Mouse (Mus musculus): Measurements from ENCODE around the gene Gpatch4. TPM values are rescaled to one million over a fixed set of nuclear protein-coding genes. Genes with fewer than 3 reads are reported as not detected.

The Gpatch4 gene
- polyA plus RNA-seq, 1 experiment = 18.9 TPM

DNA sequence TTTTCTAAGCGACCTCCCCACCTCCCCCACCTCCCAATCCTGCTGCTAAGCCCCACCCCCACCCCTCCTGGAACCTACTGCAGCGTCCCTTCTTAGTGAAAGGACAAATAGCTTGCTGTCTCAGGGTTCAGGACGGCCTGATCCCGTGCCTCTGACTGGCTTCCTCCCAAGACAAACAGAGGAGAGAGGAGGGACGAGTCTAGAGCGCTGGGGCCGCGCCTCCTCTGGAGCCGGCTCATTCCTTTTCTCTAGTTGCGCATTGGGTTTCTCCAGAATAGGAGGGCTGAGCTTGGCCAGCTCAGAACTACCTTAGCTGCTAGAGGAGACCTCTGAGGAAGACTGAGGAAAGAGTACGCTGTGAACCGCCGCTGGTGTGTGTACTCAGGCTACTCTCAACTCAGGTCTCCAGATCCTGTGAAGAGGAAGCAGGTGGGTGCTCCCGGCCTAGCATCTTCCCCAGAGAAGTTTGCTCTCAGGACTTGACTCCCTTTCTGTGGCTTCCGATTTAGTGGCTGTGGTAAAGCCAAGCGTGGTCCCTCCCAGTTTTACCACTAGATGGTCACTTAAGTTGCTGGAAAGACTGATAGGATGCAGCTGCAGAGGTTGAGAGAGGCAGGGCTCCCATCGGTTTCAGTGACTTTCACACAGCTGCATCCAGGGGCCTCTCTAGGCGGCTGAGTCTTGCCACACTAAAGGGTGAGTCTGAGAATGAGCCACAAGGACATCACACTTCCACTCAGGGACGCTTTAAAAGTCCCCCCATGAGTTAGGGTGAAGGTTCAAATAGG is 12.1 kb upstream of the Gpatch4 start:
- Histone ChIP-seq H3K4me1 (peaks cover 9% of the 10 kb centered on the region), H3K36me3 (replicated peaks; ENCODE audit: low read length) (no peaks in the 10 kb centered on the region), H3K4me3 (replicated peaks) (no peak overlapping the region), H3K9me3 (peaks cover 26% of the 10 kb centered on the region), H3K27me3 (replicated peaks) (peaks cover 61% of the 10 kb centered on the region)
- no peak for TF ChIP-seq GATA1 (IDR thresholded peaks at IDR 0.05; ENCODE audit: borderline replicate concordance, low read length)
- no peak for TF ChIP-seq FLI1 (IDR thresholded peaks at IDR 0.05; ENCODE audit: low read length)

DNA sequence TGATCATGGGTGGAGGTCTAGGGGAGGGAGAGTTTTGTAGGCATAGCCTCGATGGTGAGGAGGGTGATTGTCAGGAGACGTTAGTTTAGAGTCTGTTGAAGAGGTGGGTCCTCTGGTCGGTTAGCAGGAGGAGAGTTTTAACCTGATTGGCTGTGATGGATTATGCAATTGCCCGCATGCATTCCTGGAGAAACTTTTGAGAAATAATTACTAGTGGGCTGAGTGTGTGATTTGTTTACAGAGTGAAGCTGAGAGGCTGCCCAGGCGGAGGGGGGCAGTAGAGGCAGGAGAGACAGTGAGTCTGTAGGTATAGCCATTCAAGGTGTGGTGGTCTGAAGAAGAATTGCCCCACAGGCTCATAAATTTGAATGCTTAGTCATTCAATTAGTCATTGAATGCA is 9.4 kb upstream of the Gpatch4 start:
- H3K4me3 ChIP-seq (replicated peaks) = no peak overlapping the region
- H3K9me3 ChIP-seq = peaks cover 15% of the 10 kb centered on the region
- peaks cover 18% of the 10 kb centered on the region for H3K4me1 ChIP-seq
- no peak for TF ChIP-seq GATA1 (IDR thresholded peaks at IDR 0.05; ENCODE audit: borderline replicate concordance, low read length)
- TF ChIP-seq FLI1 (IDR thresholded peaks at IDR 0.05; ENCODE audit: low read length) = no peak
- H3K27me3 ChIP-seq (replicated peaks) = peaks cover 47% of the 10 kb centered on the region
- H3K36me3 ChIP-seq (replicated peaks; ENCODE audit: low read length) = no peaks in the 10 kb centered on the region

DNA sequence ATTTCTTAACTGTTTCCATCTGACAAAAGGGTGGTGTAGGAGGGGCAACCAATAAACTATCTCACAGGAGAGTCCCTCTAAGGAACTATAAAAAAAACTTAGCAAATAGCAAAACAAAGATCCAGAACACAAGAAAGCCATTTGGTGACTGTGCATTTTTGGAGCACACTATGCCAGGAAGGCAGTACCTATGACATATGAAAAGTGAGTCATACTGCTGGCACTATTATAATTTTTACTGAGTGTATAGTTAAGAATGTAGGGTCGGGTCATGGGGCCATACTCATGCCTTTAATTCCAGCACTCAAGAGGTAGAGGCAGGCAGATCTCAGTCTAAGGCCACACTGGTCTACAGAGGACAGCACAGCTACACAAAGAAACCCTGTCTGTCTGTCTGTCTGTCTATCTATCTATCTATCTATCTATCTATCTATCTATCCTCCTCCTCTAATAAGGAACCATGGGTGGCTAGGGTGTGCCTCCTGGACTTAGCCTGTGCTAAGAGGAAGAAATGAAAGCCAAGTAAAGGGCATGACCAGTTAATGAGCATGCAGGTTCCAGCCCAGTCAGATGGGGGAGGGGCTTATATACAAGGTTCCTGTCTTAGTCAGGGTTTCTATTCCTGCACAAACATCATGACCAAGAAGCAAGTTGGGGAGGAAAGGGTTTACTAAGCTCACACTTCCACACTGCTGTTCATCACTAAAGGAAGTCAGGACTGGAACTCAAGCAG is 7.2 kb upstream of the Gpatch4 start:
- H3K27me3 ChIP-seq (replicated peaks) = peaks cover 46% of the 10 kb centered on the region
- H3K4me1 ChIP-seq = peaks cover 21% of the 10 kb centered on the region
- H3K9me3 ChIP-seq = peaks cover 14% of the 10 kb centered on the region
- TF ChIP-seq FLI1 (IDR thresholded peaks at IDR 0.05; ENCODE audit: low read length) (no peak), GATA1 (IDR thresholded peaks at IDR 0.05; ENCODE audit: borderline replicate concordance, low read length) (no peak)
- peak overlapping the region; percentile 33 for H3K4me3 ChIP-seq (replicated peaks)
- no peaks in the 10 kb centered on the region for H3K36me3 ChIP-seq (replicated peaks; ENCODE audit: low read length)

DNA sequence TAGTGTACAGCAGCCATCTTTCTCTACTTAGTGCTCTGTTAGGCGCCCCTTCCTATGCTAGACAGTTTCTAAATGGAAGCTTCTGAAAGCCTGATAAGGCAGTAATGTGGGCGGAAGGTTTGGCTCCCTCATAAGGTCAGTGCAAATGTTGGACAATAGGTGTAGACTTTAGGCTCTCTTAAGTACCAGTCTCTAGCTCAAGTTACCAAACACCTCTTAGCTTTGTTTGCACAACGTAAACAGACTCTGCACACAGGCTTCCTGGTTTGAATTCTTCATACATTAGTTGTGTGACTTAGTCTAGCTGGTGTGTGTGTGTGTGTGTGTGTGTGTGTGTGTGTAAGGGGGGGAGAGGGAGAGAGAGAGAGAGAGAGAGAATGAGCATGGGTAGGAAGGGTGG is 6.6 kb downstream of the Gpatch4 start:
- TF ChIP-seq FLI1 (IDR thresholded peaks at IDR 0.05; ENCODE audit: low read length) (no peak), GATA1 (IDR thresholded peaks at IDR 0.05; ENCODE audit: borderline replicate concordance, low read length) (no peak)
- Histone ChIP-seq H3K4me3 (replicated peaks) (no peak overlapping the region), H3K4me1 (peaks cover 16% of the 10 kb centered on the region; the same call in 1 of the 2 replicates), H3K9me3 (no peaks in the 10 kb centered on the region), H3K36me3 (replicated peaks; ENCODE audit: low read length) (peaks cover 53% of the 10 kb centered on the region), H3K27me3 (replicated peaks) (no peaks in the 10 kb centered on the region)

DNA sequence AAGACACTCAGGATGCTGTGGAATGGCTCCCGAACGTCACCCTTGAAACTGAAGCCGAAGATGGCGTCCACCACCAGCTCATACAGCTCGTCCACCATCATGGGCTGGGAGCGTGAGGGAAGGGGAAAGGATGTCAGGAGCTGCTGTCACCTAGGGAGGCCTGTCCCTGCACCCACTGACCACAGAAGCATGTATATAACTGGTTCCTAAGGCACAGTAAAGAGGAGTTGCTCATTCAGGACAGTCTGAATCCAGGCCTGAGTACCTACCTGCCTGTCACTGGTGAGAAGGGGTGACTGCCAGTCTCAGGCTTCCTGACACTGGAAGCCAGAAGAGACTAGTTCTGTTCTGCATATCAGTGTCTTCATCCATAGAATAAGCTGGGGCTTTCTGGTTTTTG is 14.1 kb downstream of the Gpatch4 start:
- H3K9me3 ChIP-seq = no peaks in the 10 kb centered on the region
- H3K4me1 ChIP-seq = peaks cover 20% of the 10 kb centered on the region
- peaks cover 5% of the 10 kb centered on the region for H3K27me3 ChIP-seq (replicated peaks)
- peaks cover 51% of the 10 kb centered on the region for H3K36me3 ChIP-seq (replicated peaks; ENCODE audit: low read length)
- TF ChIP-seq FLI1 (IDR thresholded peaks at IDR 0.05; ENCODE audit: low read length) = no peak
- no peak for TF ChIP-seq GATA1 (IDR thresholded peaks at IDR 0.05; ENCODE audit: borderline replicate concordance, low read length)
- H3K4me3 ChIP-seq (replicated peaks) = peak overlapping the region; percentile 48

DNA sequence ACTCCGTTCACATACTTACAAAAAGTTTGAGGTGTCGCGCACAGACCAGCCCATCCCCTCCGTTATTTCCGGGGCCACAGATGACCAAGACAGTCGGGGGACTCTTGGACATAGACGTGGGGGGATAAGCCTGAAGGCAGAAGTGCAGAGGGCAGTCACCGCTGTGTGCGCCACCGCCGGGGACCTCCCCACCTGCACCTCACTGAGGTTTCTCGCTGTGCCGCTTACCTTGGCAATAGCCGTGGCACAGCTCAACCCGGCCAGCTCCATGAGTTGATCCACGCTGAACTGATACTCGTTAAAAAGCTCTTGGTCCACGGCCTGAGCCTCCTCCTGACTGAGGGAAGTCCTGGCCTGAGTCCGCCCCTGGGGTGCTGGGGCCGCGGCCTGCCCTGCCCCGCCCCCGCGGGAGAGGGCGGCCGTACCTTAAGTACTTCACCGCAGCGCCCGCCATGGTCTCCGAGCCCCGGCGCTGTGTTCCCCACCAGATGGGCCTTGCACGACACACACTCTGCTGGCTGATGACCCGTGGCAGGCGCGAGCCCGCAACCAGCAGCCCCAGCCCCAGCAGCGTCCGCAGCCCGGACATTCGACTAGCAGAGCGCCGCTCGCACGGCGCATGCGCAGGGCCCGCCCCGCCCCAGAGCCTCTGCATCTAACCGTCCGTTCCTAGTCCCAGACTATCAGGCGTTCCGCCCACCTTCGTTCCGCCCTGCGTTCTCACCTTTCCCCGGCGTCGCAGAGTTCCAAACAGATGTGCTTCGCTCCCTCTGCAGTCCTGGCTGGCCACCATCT is 15.2 kb downstream of the Gpatch4 start, which contains the start of gene Naxe:
Gene Naxe, minus strand, starts transcription at position 594 of the 795 bp plus-strand sequence.
- Histone ChIP-seq H3K9me3 (peaks cover 3% of the 10 kb centered on the region; the same call in 1 of the 2 replicates), H3K27me3 (replicated peaks) (peaks cover 8% of the 10 kb centered on the region), H3K4me1 (peaks cover 20% of the 10 kb centered on the region), H3K36me3 (replicated peaks; ENCODE audit: low read length) (peaks cover 40% of the 10 kb centered on the region), H3K4me3 (replicated peaks) (peak within 1 kb of the TSS; percentile 99)
- TF ChIP-seq GATA1 (IDR thresholded peaks at IDR 0.05; ENCODE audit: borderline replicate concordance, low read length) = no peak
- TF ChIP-seq FLI1 (IDR thresholded peaks at IDR 0.05; ENCODE audit: low read length) = no peak

DNA sequence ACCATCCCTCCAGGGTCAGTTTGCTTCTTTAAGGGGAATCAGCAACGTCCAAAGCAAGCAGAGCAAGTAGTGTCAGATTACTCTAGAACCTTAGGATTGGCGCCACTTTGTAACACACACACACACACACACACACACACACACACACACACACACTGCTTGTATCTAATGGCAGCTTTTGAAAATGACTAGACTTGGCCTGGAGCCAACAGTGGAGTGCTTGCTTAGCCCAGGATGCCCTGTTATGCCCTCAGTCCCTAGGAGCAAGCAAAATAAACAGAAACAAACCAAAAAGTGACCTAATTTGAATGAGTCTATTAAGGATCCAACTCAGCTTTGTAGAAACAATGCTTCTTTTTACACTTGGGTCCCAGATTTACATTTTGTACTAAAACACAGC is 25.5 kb downstream of the Gpatch4 start:
- Histone ChIP-seq H3K4me1 (peaks cover 10% of the 10 kb centered on the region; the same call in 1 of the 2 replicates), H3K27me3 (replicated peaks) (peaks cover 38% of the 10 kb centered on the region), H3K4me3 (replicated peaks) (no peak overlapping the region), H3K36me3 (replicated peaks; ENCODE audit: low read length) (no peaks in the 10 kb centered on the region), H3K9me3 (no peaks in the 10 kb centered on the region)
- no peak for TF ChIP-seq FLI1 (IDR thresholded peaks at IDR 0.05; ENCODE audit: low read length)
- no peak for TF ChIP-seq GATA1 (IDR thresholded peaks at IDR 0.05; ENCODE audit: borderline replicate concordance, low read length)

DNA sequence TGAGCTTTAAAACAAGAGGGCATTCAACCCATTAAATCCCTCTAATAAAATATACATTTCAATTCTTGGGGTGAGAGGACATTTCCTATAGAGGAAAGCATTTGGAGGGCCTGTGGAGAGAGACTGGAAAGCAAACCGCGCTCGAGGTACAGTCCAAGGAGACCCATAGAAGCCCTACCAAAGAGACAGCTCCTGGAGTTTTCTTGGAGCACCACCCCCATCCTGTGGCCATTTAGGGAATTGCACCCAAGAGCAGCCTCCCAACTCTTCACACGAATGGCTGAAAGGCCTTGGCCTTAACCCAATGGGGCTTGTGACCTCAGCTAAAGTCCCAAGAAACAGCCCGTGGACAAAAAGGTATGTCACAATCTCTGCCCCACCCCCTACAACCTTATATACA is 28.9 kb downstream of the Gpatch4 start:
- Histone ChIP-seq H3K27me3 (replicated peaks) (peaks cover 59% of the 10 kb centered on the region), H3K9me3 (no peaks in the 10 kb centered on the region), H3K36me3 (replicated peaks; ENCODE audit: low read length) (no peaks in the 10 kb centered on the region), H3K4me1 (peaks cover 10% of the 10 kb centered on the region; the same call in 1 of the 2 replicates), H3K4me3 (replicated peaks) (no peak overlapping the region)
- TF ChIP-seq FLI1 (IDR thresholded peaks at IDR 0.05; ENCODE audit: low read length) (no peak), GATA1 (IDR thresholded peaks at IDR 0.05; ENCODE audit: borderline replicate concordance, low read length) (no peak)

DNA sequence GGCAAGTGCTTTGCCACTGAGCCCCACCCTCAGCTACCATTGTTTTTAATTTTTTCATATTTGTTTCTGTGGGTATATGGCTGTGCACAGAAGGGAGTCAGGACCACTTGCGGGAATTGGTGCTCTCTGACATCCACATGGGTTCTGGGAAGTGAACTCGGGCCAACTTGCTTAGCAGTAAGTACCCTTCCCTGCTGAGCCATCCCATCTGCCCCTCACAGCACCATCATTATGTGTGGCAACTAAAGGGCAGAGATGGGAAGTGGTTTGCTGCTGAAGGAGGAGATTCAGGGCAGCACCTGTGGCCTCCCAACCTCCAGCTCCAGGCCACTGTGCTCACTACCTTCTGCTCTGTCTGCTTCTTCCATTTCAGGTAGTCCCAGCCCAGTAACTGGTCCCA is 30.7 kb downstream of the Gpatch4 start:
- H3K27me3 ChIP-seq (replicated peaks) = peaks cover 65% of the 10 kb centered on the region
- TF ChIP-seq GATA1 (IDR thresholded peaks at IDR 0.05; ENCODE audit: borderline replicate concordance, low read length) = no peak
- no peak for TF ChIP-seq FLI1 (IDR thresholded peaks at IDR 0.05; ENCODE audit: low read length)

More for the DNA sequence above, 30.7 kb downstream of the Gpatch4 start:
- H3K4me3 ChIP-seq (replicated peaks) = no peak overlapping the region
- H3K36me3 ChIP-seq (replicated peaks; ENCODE audit: low read length) = no peaks in the 10 kb centered on the region
- H3K9me3 ChIP-seq = no peaks in the 10 kb centered on the region
- H3K4me1 ChIP-seq = peaks cover 13% of the 10 kb centered on the region; the same call in 1 of the 2 replicates
